Mouse (Mus musculus): ENCODE data around the gene Phka2.

- TF ChIP-seq GATA1 (IDR thresholded peaks at IDR 0.05; ENCODE audit: low read length) (no peak), TAL1 (IDR thresholded peaks at IDR 0.05; ENCODE audit: low read length) (no peak)
Measured at GRCm38 (mm10) chrX:160583589-160583988, 81.6 kb downstream of the Phka2 start.
